Mouse (Mus musculus) limb, embryonic 13.5 days (tissue): ENCODE measurements around the gene Slf2. TPM values are rescaled to one million over a fixed set of nuclear protein-coding genes. Genes with fewer than 3 reads are reported as not detected.

ENCODE experiments used
- ATAC-seq: fragments of 200-750 bp; cut with Nextera tagmentation; 2 replicates; pipeline ENCODE4 v1.8.0; 2017; ENCODE audit warnings: low read depth, moderate number of reproducible peaks, moderate TSS enrichment; ENCODE audit not compliant: low FRiP score
- H3K27ac ChIP-seq: fragments of 300-500 bp; sonication (generic); 2 replicates; pipeline ENCODE4 v1.5.1; 2015; ENCODE audit warnings: inconsistent platforms, mild to moderate bottlenecking, moderate library complexity
- H3K27me3 ChIP-seq: fragments of 300-500 bp; sonication (generic); 2 replicates; pipeline ENCODE4 v1.6.1; 2015; ENCODE audit warnings: mild to moderate bottlenecking, inconsistent platforms
- H3K36me3 ChIP-seq: fragments of 300-500 bp; sonication (generic); 2 replicates; pipeline ENCODE4 v1.6.1; 2015; ENCODE audit warnings: inconsistent platforms, mild to moderate bottlenecking, moderate library complexity
- H3K4me1 ChIP-seq: fragments of 300-500 bp; sonication (generic); 2 replicates; pipeline ENCODE4 v1.6.1; 2015; ENCODE audit warnings: inconsistent platforms
- H3K4me2 ChIP-seq: fragments of 300-500 bp; sonication (generic); replicated peaks from 2 replicates; pipeline ENCODE4 v1.6.1; 2015; ENCODE audit warnings: inconsistent platforms, mild to moderate bottlenecking, moderate library complexity
- H3K4me3 ChIP-seq: fragments of 300-500 bp; sonication (generic); 2 replicates; pipeline ENCODE4 v1.5.1; 2015; ENCODE audit warnings: moderate library complexity, mild to moderate bottlenecking, inconsistent platforms
- H3K9ac ChIP-seq: fragments of 300-500 bp; sonication (generic); 2 replicates; pipeline ENCODE4 v1.6.1; 2015; ENCODE audit warnings: mild to moderate bottlenecking, inconsistent platforms
- H3K9me3 ChIP-seq: fragments of 300-500 bp; sonication (generic); 2 replicates; pipeline ENCODE4 v1.6.1; 2016; ENCODE audit warnings: inconsistent platforms
- WGBS: fragments of 180-500 bp; shearing (Covaris S2); methylation state at CpG from one replicate; pipeline ENCODE4 v1.1.7; 2015; 5-methylcytosine and 5-hydroxymethylcytosine counted together
- polyA plus RNA-seq: library from polyadenylated mRNA; unstranded; fragments of >200 nt; fragmentation: Nextera tagmentation; extraction: Ambion mirVana; gene quantifications from 2 replicates; pipeline ENCODE4 v1.2.1, GENCODE M21; 2015

Gene Slf2
- polyA plus RNA-seq, 1 experiment from 2014 or later, result 41.5 TPM

GRCm38 (mm10) chr19:44899104-44899793, 31.7 kb upstream of the Slf2 start:
- peaks cover 26% of the 10 kb centered on the region for H3K27me3 ChIP-seq
- H3K4me3 ChIP-seq, result no peak overlapping the region
- H3K4me2 ChIP-seq, result no peak overlapping the region
- H3K9ac ChIP-seq, result no peak overlapping the region
- H3K4me1 ChIP-seq, result peaks cover 15% of the 10 kb centered on the region
- ATAC-seq, result no peak
- 26% methylated on average over 9 of the region's 9 CpGs for WGBS
- no peak overlapping the region for H3K27ac ChIP-seq
- H3K9me3 ChIP-seq, result no peaks in the 10 kb centered on the region
- no peaks in the 10 kb centered on the region for H3K36me3 ChIP-seq

- H3K9me3 ChIP-seq, result no peaks in the 10 kb centered on the region
- H3K4me2 ChIP-seq, result 0 out of 2 replicates have a peak overlapping the region, but pooled peaks have one; percentile 0
- 41% methylated on average over 22 of the region's 22 CpGs for WGBS
- no peak overlapping the region for H3K27ac ChIP-seq
- no peaks in the 10 kb centered on the region for H3K36me3 ChIP-seq
- H3K4me3 ChIP-seq, result no peak overlapping the region
- no peak overlapping the region for H3K9ac ChIP-seq
- no peak for ATAC-seq
- H3K4me1 ChIP-seq, result peaks cover 17% of the 10 kb centered on the region
- H3K27me3 ChIP-seq, result peaks cover 24% of the 10 kb centered on the region
These were observed 30.8 kb upstream of the Slf2 start for GRCm38 (mm10) chr19:44899947-44900773.

- ATAC-seq, result no peak
- H3K36me3 ChIP-seq, result no peaks in the 10 kb centered on the region
- no peaks in the 10 kb centered on the region for H3K9me3 ChIP-seq
- no peak overlapping the region for H3K4me2 ChIP-seq
- WGBS, result 68% methylated on average over 3 of the region's 3 CpGs
- no peak overlapping the region for H3K4me3 ChIP-seq
- no peak overlapping the region for H3K9ac ChIP-seq
- H3K4me1 ChIP-seq, result peaks cover 17% of the 10 kb centered on the region
- H3K27me3 ChIP-seq, result peaks cover 16% of the 10 kb centered on the region
- H3K27ac ChIP-seq, result no peak overlapping the region
These were observed 29.9 kb upstream of the Slf2 start for GRCm38 (mm10) chr19:44901047-44901446.

- H3K9me3 ChIP-seq, result no peaks in the 10 kb centered on the region
- ATAC-seq, result no peak
- H3K9ac ChIP-seq, result no peak overlapping the region
- H3K27me3 ChIP-seq, result peaks cover 4% of the 10 kb centered on the region
- no peak overlapping the region for H3K27ac ChIP-seq
- no peaks in the 10 kb centered on the region for H3K36me3 ChIP-seq
- peaks cover 17% of the 10 kb centered on the region for H3K4me1 ChIP-seq
- H3K4me3 ChIP-seq, result no peak overlapping the region
- no peak overlapping the region for H3K4me2 ChIP-seq
- WGBS, result 78% methylated on average over 4 of the region's 4 CpGs
These were observed 28.6 kb upstream of the Slf2 start for GRCm38 (mm10) chr19:44902324-44902723.

GRCm38 (mm10) chr19:44903343-44904000, 27.5 kb upstream of the Slf2 start:
- no peak for ATAC-seq
- no peaks in the 10 kb centered on the region for H3K36me3 ChIP-seq
- H3K27me3 ChIP-seq, result no peaks in the 10 kb centered on the region
- peaks cover 27% of the 10 kb centered on the region for H3K4me1 ChIP-seq
- H3K4me2 ChIP-seq, result no peak overlapping the region
- no peak overlapping the region for H3K4me3 ChIP-seq
- H3K9me3 ChIP-seq, result no peaks in the 10 kb centered on the region
- WGBS, result 57% methylated on average over 6 of the region's 6 CpGs
- no peak overlapping the region for H3K27ac ChIP-seq
- H3K9ac ChIP-seq, result no peak overlapping the region

GRCm38 (mm10) chr19:44904141-44904720, 26.7 kb upstream of the Slf2 start:
- H3K36me3 ChIP-seq, result no peaks in the 10 kb centered on the region
- H3K4me1 ChIP-seq, result peaks cover 31% of the 10 kb centered on the region
- 0 out of 2 replicates have a peak overlapping the region, but pooled peaks have one; percentile 39 for H3K9ac ChIP-seq
- no peaks in the 10 kb centered on the region for H3K9me3 ChIP-seq
- no peak overlapping the region; the same call in 1 of the 2 replicates for H3K27ac ChIP-seq
- peak; percentile 67 for ATAC-seq
- H3K27me3 ChIP-seq, result no peaks in the 10 kb centered on the region
- no peak overlapping the region for H3K4me3 ChIP-seq
- 27% methylated on average over 6 of the region's 6 CpGs for WGBS
- no peak overlapping the region for H3K4me2 ChIP-seq

GRCm38 (mm10) chr19:44905316-44905715, 25.6 kb upstream of the Slf2 start:
- H3K36me3 ChIP-seq, result no peaks in the 10 kb centered on the region
- H3K9ac ChIP-seq, result no peak overlapping the region
- 34% methylated on average over 4 of the region's 4 CpGs for WGBS
- no peak overlapping the region for H3K27ac ChIP-seq
- H3K4me1 ChIP-seq, result peaks cover 26% of the 10 kb centered on the region
- no peaks in the 10 kb centered on the region for H3K9me3 ChIP-seq
- H3K4me2 ChIP-seq, result no peak overlapping the region
- ATAC-seq, result no peak
- H3K27me3 ChIP-seq, result no peaks in the 10 kb centered on the region
- no peak overlapping the region for H3K4me3 ChIP-seq

GRCm38 (mm10) chr19:44907851-44908690, 22.9 kb upstream of the Slf2 start:
- no peak overlapping the region for H3K4me3 ChIP-seq
- no peaks in the 10 kb centered on the region for H3K27me3 ChIP-seq
- H3K27ac ChIP-seq, result no peak overlapping the region
- WGBS, result 48% methylated on average over 15 of the region's 15 CpGs
- no peaks in the 10 kb centered on the region for H3K9me3 ChIP-seq
- H3K4me1 ChIP-seq, result peaks cover 24% of the 10 kb centered on the region
- H3K36me3 ChIP-seq, result no peaks in the 10 kb centered on the region
- ATAC-seq, result no peak
- H3K4me2 ChIP-seq, result no peak overlapping the region
- H3K9ac ChIP-seq, result no peak overlapping the region

- no peaks in the 10 kb centered on the region for H3K36me3 ChIP-seq
- no peak overlapping the region for H3K27ac ChIP-seq
- peaks cover 22% of the 10 kb centered on the region for H3K4me1 ChIP-seq
- no peak overlapping the region for H3K4me3 ChIP-seq
- no peak overlapping the region for H3K9ac ChIP-seq
- H3K9me3 ChIP-seq, result no peaks in the 10 kb centered on the region
- no peak for ATAC-seq
- H3K27me3 ChIP-seq, result no peaks in the 10 kb centered on the region
- WGBS, result 69% methylated on average over 11 of the region's 11 CpGs
- H3K4me2 ChIP-seq, result no peak overlapping the region
These were observed 22.0 kb upstream of the Slf2 start for GRCm38 (mm10) chr19:44908836-44909460.

GRCm38 (mm10) chr19:44914481-44915249, 16.3 kb upstream of the Slf2 start:
- H3K4me2 ChIP-seq, result no peak overlapping the region
- no peak for ATAC-seq
- H3K27me3 ChIP-seq, result no peaks in the 10 kb centered on the region
- H3K9me3 ChIP-seq, result no peaks in the 10 kb centered on the region
- no peak overlapping the region for H3K4me3 ChIP-seq
- no peak overlapping the region for H3K27ac ChIP-seq
- no peaks in the 10 kb centered on the region for H3K36me3 ChIP-seq
- WGBS, result 47% methylated on average over 10 of the region's 10 CpGs
- no peak overlapping the region for H3K9ac ChIP-seq
- peaks cover 8% of the 10 kb centered on the region; the same call in 1 of the 2 replicates for H3K4me1 ChIP-seq
